Mouse (Mus musculus) intestine, embryonic 14.5 days (tissue): Measurements from ENCODE around the gene Rassf5. TPM values are rescaled to one million over a fixed set of nuclear protein-coding genes. Genes with fewer than 3 reads are reported as not detected.

Experiments used
- ATAC-seq: fragments of 200-750 bp; cut with Nextera tagmentation; replicated peaks from 2 replicates; pipeline ENCODE4 v1.8.0; 2017; ENCODE audit warnings: low read depth, moderate number of reproducible peaks, moderate TSS enrichment, moderate library complexity; ENCODE audit not compliant: low FRiP score, low TSS enrichment
- DNase-seq: peaks from one replicate; pipeline ENCODE4 v3.0.0-alpha.2; 2018; ENCODE audit warnings: low spot score
- H3K27ac ChIP-seq: fragments of 300-500 bp; sonication (generic); 2 replicates; pipeline ENCODE4 v1.5.1; 2014; ENCODE audit warnings: low read depth, mild to moderate bottlenecking, control low read depth
- H3K27me3 ChIP-seq: fragments of 300-500 bp; sonication (generic); replicated peaks from 2 replicates; pipeline ENCODE4 v1.6.1; 2014; ENCODE audit warnings: low read length, control low read depth; ENCODE audit not compliant: control insufficient read depth, insufficient read depth
- H3K36me3 ChIP-seq: fragments of 300-500 bp; sonication (generic); 2 replicates; pipeline ENCODE4 v1.6.1; 2014; ENCODE audit warnings: low read length, control low read depth; ENCODE audit not compliant: control insufficient read depth, insufficient read depth
- H3K4me1 ChIP-seq: fragments of 300-500 bp; sonication (generic); replicated peaks from 2 replicates; pipeline ENCODE4 v1.6.1; 2014; ENCODE audit warnings: low read length, control low read depth, mixed read lengths; ENCODE audit not compliant: control insufficient read depth, insufficient read depth
- H3K4me2 ChIP-seq: fragments of 300-500 bp; sonication (generic); 2 replicates; pipeline ENCODE4 v1.6.1; 2014; ENCODE audit warnings: low read length
- H3K4me3 ChIP-seq: fragments of 300-500 bp; sonication (generic); 2 replicates; pipeline ENCODE4 v1.5.1; 2014; ENCODE audit warnings: low read depth, low read length, control low read depth, mixed read lengths
- H3K9ac ChIP-seq: fragments of 300-500 bp; sonication (generic); 2 replicates; pipeline ENCODE4 v1.6.1; 2014; ENCODE audit warnings: mild to moderate bottlenecking, low read length
- H3K9me3 ChIP-seq: fragments of 300-500 bp; sonication (generic); 2 replicates; pipeline ENCODE4 v1.6.1; 2016; ENCODE audit warnings: low read length, control low read depth; ENCODE audit not compliant: control insufficient read depth
- WGBS: fragments of 180-500 bp; shearing (Covaris S2); extraction: QIAGEN DNeasy Blood & Tissue Kit; methylation state at CpG from one replicate; pipeline ENCODE4 v1.1.7; 2014; 5-methylcytosine and 5-hydroxymethylcytosine counted together
- polyA plus RNA-seq: library from polyadenylated mRNA; unstranded; fragments of >200 nt; fragmentation: Nextera tagmentation; extraction: Ambion mirVana; gene quantifications from 2 replicates; pipeline ENCODE4 v1.2.1, GENCODE M21; 2014

Rassf5 gene
- polyA plus RNA-seq, 1 experiment from 2014 or later = 2.9 TPM

DNA sequence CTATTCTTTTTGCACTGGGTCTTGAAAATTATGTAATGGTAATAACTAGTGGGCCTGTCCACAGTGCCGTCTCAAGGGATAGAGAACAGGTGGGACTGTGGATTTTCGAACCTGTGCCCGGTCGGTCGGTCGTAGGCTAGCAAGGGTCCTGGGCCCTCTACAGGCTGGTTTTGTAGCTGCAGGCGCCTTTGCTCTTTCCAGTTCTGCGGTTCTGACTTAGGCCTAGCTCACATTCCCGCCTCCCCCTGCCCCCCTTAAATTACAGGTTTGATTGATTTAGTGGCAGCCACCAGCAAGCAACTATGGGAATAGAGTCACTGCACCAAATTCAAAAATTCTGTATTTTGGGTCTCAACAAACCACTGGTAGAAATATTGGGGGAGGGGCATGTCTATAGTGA lies 868 bp upstream of the Rassf5 start:
- peak; percentile 45 for ATAC-seq

DNA sequence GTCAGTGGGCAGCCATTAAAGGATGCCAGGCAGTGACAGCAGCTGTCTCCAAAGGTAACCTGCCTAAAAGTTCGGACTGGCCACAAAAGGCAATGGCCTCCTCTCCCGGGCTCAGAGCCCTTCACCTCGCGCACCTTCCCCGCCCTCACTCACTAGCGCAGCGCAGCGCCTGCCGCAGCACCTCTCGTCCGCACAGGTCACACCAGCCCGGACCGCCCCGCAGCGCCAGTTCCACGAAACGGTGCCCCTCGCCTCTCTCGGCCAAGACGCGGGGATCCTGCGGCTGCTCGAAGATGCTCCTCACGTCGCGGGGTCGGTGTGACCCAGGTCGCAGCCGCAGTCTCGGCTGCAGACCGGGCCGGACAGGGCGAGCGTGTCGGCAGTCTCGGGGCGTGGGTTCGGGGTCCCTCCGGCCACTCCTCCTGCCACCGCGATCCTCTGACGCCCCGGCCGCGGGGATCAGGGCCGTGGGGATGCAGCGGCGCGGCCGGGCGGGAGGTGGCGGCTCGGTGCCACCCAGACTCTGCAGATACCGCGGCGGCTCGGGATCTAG lies 446 bp downstream of the Rassf5 start:
- WGBS = 1% methylated on average over 54 of the region's 57 CpGs
- peak; percentile 60 for DNase-seq

More for the DNA sequence above, 868 bp upstream of the Rassf5 start:
- no peaks in the 10 kb centered on the region for H3K9me3 ChIP-seq
- peak overlapping the region; percentile 60 for H3K4me3 ChIP-seq
- no peaks in the 10 kb centered on the region for H3K36me3 ChIP-seq
- DNase-seq = peak; percentile 71
- no peak overlapping the region for H3K9ac ChIP-seq
- peak overlapping the region; percentile 97 for H3K4me2 ChIP-seq
- H3K27ac ChIP-seq = no peak overlapping the region
- H3K4me1 ChIP-seq = peaks cover 19% of the 10 kb centered on the region; the same call in 1 of the 2 replicates
- H3K27me3 ChIP-seq = peaks cover 46% of the 10 kb centered on the region
- WGBS = 8% methylated on average over 9 of the region's 9 CpGs

DNA sequence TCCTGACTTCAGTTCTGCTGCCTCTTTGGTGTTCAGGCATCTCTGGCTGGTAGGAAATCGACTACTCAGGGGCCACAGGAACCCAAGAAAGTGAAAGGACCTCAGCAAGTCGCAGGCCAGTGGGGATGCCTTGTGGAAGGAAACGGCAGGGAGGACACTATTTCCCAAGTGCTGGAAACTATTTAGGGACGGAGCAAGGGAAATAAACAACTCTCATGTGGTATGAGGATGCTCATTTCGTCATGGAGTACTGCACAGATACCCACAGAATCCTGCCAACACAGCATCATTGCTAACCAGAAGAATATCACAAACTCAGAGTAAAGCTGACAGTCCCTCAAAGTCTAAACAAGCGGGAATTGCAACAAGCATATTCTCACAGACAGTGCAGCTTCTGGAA lies 2.1 kb downstream of the Rassf5 start:
- no peaks in the 10 kb centered on the region for H3K9me3 ChIP-seq
- 46% methylated on average over 6 of the region's 6 CpGs for whole genome bisulfite sequencing
- H3K27ac ChIP-seq = no peak overlapping the region
- no peak overlapping the region for H3K4me2 ChIP-seq
- H3K36me3 ChIP-seq = no peaks in the 10 kb centered on the region
- ATAC-seq = no peak
- no peak overlapping the region for H3K9ac ChIP-seq
- H3K4me3 ChIP-seq = no peak overlapping the region
- H3K4me1 ChIP-seq = peaks cover 25% of the 10 kb centered on the region; the same call in 1 of the 2 replicates
- DNase-seq = no peak
- H3K27me3 ChIP-seq = peaks cover 46% of the 10 kb centered on the region

More for the DNA sequence above, 446 bp downstream of the Rassf5 start:
- H3K27me3 ChIP-seq = peaks cover 52% of the 10 kb centered on the region
- peak overlapping the region; percentile 44 for H3K9ac ChIP-seq
- no peaks in the 10 kb centered on the region for H3K9me3 ChIP-seq
- ATAC-seq = no peak; the same call in 1 of the 2 replicates
- peak overlapping the region; percentile 97 for H3K4me2 ChIP-seq
- peak overlapping the region; percentile 60 for H3K4me3 ChIP-seq
- no peaks in the 10 kb centered on the region for H3K36me3 ChIP-seq
- peaks cover 19% of the 10 kb centered on the region; the same call in 1 of the 2 replicates for H3K4me1 ChIP-seq
- no peak overlapping the region for H3K27ac ChIP-seq

DNA sequence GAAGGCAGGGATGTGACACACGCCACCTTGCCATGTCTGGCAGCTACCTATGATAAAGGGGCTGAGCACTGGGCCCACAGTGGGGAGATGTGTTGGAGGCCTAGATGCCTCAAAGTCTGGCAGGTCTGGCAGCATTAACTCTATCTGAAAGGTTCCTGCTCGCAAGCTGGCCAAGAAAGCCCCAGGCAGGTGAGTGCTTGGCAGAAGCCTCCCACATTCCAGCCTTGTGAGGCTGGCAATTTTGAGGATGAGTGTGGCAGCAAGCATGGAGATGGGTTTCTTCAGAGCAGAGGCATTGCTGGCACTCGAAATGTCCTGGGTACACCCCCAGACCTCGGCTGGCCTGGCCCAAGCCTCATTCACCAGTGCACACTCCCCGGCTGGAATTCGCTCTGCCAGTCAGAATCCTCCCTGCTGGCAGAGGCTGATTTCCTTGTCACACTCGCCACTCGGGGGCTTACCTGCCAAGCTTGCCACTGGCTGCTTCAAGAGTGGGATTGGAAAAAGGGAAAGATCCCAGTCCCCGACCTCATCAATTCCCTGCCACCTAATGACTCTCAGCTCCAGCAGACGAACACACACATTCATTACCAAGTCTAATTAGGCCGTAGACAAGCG lies 5.4 kb downstream of the Rassf5 start:
- Histone ChIP-seq H3K27me3 (peaks cover 34% of the 10 kb centered on the region), H3K27ac (no peak overlapping the region), H3K4me2 (no peak overlapping the region), H3K4me3 (no peak overlapping the region), H3K36me3 (no peaks in the 10 kb centered on the region), H3K9me3 (no peaks in the 10 kb centered on the region), H3K4me1 (peaks cover 19% of the 10 kb centered on the region; the same call in 1 of the 2 replicates), H3K9ac (no peak overlapping the region)
- no peak for DNase-seq
- ATAC-seq = no peak
- WGBS = 69% methylated on average over 12 of the region's 12 CpGs

DNA sequence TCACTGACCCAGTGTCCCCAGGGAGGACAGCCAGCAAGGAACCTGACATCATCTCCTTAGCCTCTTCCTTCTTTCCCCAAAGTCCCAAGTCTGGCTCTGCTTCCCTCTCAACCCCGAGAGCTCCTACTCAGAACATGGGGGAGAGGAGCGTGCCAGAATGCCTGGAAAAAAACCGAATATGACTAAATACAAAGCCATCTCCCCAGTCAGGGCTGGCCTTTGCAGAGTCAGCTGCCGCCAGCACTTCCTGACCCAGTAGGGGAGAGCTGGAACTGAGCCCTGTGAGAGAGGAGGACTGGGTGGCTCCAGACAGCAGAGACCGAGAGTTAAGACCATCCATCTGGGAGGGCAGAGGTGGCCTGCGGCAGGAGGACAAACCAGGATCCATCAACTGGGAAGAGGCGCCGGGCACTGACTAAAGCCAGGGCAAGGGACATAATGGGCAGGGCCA lies 6.1 kb downstream of the Rassf5 start:
- Histone ChIP-seq H3K9ac (no peak overlapping the region), H3K27me3 (peaks cover 27% of the 10 kb centered on the region), H3K4me3 (no peak overlapping the region), H3K36me3 (no peaks in the 10 kb centered on the region), H3K27ac (no peak overlapping the region), H3K4me2 (no peak overlapping the region), H3K9me3 (no peaks in the 10 kb centered on the region), H3K4me1 (peaks cover 14% of the 10 kb centered on the region; the same call in 1 of the 2 replicates)
- DNase-seq (no peak), ATAC-seq (no peak)
- 36% methylated on average over 8 of the region's 8 CpGs for WGBS

DNA sequence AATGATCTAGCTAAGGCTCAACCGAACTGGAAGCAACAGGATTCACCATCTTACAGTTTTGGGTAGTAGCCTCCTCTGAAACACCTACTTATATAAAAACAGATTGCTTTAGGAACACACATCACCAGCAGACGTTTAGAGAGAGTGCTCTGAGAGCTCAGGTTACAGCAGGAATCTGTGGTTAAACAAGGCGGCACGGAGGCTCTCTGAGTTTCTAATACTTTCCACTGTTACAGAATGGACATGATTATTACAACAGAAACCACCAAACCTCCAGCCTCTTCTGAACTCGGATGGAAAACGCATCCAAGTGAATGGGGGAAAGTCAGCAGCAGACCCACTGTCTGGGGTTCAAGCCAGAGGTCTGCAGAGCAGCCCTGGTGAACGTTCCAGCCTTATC lies 9.0 kb downstream of the Rassf5 start:
- peaks cover 14% of the 10 kb centered on the region; the same call in 1 of the 2 replicates for H3K4me1 ChIP-seq
- ATAC-seq = no peak
- H3K9ac ChIP-seq = no peak overlapping the region
- no peaks in the 10 kb centered on the region for H3K36me3 ChIP-seq
- DNase-seq = no peak
- no peak overlapping the region for H3K27ac ChIP-seq
- H3K27me3 ChIP-seq = 0 out of 2 replicates have a peak, but pooled peaks cover 7% of the 10 kb centered on the region
- no peak overlapping the region for H3K4me3 ChIP-seq
- H3K4me2 ChIP-seq = no peak overlapping the region
- WGBS = 44% methylated on average over 7 of the region's 7 CpGs
- H3K9me3 ChIP-seq = no peaks in the 10 kb centered on the region

DNA sequence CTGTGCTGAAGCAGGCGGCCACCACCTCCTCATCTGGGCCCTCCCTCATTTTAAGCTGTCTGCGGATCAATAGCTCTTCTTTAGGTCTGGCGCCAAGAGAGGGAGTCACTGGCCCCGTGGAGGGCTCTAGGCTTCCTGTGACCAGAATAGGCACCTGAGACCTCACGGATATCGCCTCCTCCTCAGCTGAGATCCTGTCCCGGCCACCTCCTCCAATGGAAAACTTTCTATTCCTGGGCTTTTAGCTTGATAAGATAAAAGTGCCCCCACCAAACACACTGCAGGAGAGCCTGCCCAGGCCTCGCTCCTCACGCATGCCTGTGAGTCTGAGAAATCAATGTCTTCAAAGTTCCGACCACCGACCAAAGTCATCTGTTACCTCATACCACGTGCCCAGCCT lies 11.5 kb downstream of the Rassf5 start:
- no peaks in the 10 kb centered on the region for H3K27me3 ChIP-seq
- ATAC-seq = no peak
- no peak overlapping the region for H3K4me3 ChIP-seq

DNA sequence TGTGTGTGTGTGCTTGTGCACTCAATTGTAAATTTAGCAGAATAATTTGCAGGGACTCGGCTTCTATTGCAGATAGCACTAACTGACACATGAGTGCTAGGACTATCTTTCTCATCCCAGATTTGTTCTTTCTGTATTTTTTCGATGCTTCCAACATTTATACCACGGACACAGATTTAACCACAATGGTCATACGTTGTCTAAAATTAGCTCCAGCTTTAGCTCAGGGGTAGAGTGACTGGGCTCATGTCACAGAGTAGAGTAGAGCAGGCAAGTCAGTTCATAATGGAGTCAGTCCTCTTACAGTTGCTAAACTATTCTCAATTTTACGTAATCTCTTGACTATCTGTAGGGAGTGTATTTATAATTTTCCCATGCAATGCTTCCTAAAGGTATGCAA lies 16.4 kb downstream of the Rassf5 start:
- H3K4me2 ChIP-seq = no peak overlapping the region
- no peak for ATAC-seq
- no peaks in the 10 kb centered on the region for H3K27me3 ChIP-seq
- DNase-seq = no peak
- no peaks in the 10 kb centered on the region for H3K36me3 ChIP-seq
- no peak overlapping the region for H3K9ac ChIP-seq
- no peaks in the 10 kb centered on the region for H3K9me3 ChIP-seq
- 76% methylated on average over 5 of the region's 5 CpGs for WGBS
- H3K4me3 ChIP-seq = no peak overlapping the region
- no peak overlapping the region for H3K27ac ChIP-seq
- H3K4me1 ChIP-seq = no peaks in the 10 kb centered on the region

More for the DNA sequence above, 11.5 kb downstream of the Rassf5 start:
- Histone ChIP-seq H3K9me3 (no peaks in the 10 kb centered on the region), H3K9ac (no peak overlapping the region), H3K4me2 (no peak overlapping the region), H3K4me1 (peaks cover 8% of the 10 kb centered on the region; the same call in 1 of the 2 replicates), H3K36me3 (no peaks in the 10 kb centered on the region), H3K27ac (no peak overlapping the region)
- WGBS = 61% methylated on average over 12 of the region's 12 CpGs
- DNase-seq = no peak

DNA sequence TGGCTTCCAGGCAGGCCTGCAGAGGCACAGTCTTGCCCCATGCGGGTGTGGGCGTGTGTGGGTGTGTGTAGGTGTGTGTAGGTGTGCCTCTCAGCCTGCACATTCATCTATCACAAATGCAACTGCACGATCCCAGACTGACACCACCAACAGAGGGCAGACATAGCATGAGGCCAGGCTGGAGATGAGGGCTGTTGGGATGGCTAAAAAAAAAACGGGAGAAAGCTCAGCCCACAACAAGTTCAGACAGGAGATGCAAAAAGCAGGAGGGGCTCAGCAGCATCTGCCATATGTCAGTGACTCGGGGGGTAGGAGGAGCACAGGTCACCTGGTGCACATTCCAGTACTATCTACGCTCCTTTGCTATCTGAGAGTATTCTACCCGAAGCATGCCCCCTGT lies 16.8 kb downstream of the Rassf5 start:
- Histone ChIP-seq H3K27ac (no peak overlapping the region), H3K36me3 (no peaks in the 10 kb centered on the region), H3K4me1 (no peaks in the 10 kb centered on the region), H3K27me3 (no peaks in the 10 kb centered on the region), H3K9me3 (no peaks in the 10 kb centered on the region), H3K4me3 (no peak overlapping the region), H3K9ac (no peak overlapping the region), H3K4me2 (no peak overlapping the region)
- DNase-seq (no peak), ATAC-seq (no peak)
- 44% methylated on average over 7 of the region's 7 CpGs for WGBS
